Mouse (Mus musculus): ENCODE measurements around the gene Slc45a2.

The Slc45a2 gene

DNA sequence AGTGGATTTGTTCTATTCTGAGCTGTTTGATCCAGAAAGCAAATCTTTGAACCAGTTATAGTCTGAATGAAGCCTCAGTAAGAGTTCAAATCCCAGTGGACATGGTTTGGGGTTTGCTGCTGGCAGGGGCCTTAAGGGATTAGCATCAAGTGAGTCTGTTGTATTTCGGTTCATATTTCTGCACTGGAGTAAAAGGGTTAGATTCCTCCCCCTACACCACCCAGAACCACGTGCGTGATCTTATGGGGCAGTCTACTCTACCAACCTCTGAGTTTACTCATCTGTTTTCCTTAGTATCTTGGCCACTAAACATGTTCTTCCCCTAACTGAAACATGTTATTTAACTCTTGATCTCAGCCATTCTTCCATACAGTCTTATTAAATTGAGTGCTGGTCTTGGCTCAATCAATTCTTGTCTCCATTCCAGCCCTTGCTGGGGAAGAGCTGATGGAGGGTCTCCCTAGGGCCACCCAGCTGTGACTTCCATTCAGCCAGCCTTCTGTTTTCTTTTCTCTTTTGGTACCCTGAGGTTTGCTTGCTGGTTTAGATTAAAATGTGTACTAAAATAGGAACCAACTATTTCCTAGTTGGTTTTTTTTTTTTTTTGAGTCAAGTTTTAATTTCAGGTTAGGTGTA lies 75.3 kb downstream of the Slc45a2 start:
- no peak for DNase-seq
